Mouse (Mus musculus) liver (tissue): Measurements from ENCODE around the gene Tmem86b.

Experiments used
- DNase-seq: peaks from one replicate; pipeline ENCODE4 v3.0.0-alpha.2; 2020; ENCODE audit warnings: mixed read lengths

Tmem86b gene

DNA sequence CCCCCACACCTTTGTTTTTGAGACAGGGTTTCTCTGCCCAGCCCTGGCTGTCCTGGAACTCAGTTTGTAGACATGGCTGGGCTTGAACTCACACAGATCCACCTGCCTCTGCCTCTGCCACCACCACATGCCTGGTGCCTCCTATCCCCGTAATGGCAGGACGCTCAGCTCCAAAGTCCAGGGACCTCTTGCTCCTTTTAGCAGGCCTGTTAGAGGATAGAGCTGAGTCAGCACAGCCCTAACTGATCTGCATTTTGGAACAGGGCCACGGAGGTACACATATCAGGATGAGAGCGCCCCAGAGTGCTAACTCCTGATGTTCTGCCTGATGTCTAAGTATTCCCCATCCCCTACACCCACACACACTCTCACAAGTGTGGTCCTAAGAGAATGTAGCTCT lies at the start of gene Tmem86b:
Gene Tmem86b (minus strand): TSS at position 392 of the 400 bp plus-strand sequence.
- DNase-seq = peak; percentile 76

DNA sequence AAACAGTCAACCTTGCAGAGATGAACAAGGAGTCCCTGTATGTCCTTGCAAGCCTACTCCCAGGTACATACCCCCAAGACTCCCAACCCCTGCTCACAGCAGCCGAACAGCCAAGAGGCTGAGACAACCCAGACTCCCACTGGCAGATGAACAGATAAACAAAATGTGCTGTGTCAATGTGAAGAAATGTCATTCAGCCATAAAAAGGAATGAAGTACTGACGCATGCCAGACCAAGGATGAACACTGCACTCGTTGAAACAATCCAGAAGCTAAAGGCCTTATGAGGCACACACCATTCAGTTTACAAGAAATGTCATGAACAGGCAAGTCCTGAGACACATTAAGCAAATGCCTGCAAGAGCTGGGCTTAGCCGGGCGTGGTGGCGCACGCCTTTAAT lies 44.0 kb upstream of the Tmem86b start:
- DNase-seq = no peak

DNA sequence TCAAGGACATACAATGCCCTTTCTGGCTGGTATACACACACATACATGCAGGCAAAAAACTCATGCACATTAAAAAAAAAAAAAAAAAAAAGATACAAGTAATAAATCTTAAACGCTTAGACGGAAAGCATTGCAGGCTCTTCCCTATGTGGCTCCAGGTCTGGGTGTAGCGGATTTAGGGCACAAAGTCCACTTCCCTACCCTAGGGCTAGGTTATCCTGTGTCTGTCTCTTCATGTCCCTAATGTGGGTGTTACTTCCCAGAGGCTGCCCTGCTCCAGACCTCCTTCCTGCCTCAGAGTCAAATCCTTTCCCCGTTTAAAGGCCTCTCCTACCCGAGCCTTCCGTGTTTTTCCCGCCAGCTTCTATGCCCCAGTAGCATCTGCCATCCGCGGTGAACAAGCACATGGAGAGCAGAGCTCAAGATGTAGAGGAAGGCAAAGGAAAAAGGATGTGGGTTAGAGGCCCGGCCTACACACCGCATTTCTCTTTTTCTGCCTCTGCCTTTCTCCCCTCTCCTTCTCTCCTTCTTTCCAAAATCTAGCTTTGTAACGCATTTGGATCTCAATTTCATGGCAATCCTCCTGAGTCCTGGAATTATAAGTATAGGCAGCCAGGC lies 43.0 kb upstream of the Tmem86b start:
- no peak for DNase-seq

DNA sequence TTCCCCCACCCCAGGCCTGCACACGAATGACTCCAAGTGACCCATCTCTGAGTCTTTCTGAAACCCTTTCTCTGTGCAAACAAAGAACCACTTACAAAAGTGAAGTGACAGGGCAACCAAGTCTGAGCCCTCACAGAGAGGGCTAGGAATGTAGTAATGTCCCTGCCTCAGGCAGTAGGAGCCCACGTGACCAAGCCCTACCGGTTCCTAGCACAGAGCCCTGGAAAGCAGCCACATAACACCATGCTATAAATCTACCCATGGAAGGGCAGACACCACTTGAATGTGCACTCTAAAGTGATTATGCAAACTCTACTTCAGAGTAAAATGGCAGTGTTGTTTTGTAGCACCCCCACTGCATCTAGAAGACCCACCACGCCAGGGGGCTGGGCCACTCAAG lies 40.7 kb upstream of the Tmem86b start:
- no peak for DNase-seq

DNA sequence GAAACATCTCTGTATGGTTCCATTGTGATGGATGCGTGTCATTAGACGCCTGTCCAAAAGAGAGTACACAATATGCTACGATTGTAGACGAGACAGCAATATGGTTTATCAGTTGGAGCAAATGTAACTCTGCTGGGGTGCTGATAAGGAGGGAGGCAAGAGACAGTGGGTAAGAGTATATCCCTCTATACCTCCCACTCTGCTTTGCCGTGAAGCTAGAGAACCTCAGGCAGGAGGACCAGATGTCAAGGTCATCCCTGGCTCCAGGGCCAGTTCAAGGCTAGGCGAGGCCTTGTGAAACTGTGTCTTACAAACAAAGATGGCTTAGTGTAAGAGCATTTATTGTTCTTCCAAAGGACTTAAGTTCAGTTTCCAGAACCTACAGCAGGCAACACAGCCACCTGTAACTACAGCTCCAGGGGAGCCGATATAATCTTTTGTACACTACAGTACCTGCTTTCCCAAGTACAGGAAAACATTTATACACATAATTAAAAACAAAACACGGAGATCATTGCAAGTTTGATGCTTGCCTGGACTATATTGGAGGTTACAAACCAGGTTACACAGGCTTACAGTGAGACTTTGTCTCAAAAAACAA lies 39.5 kb upstream of the Tmem86b start:
- peak; percentile 67 for DNase-seq

DNA sequence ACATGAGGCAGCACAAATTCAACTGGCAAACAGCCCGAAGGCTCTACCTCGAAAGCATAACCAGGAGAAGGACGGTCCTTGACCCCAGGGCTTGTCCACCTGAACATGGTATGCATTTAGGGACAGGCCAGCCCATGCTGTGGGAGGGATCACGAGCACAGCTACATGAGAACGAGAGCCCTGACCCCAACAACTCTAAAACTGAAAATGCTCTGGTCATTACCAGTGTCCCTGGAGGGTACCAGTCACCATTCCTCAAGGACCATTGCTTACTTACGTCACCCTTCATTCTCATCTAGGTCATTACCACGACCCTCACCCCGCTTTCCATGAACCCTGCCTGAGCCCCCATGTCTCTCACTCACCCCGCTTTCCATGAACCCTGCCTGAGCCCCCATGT lies 37.9 kb upstream of the Tmem86b start:
- DNase-seq = no peak

DNA sequence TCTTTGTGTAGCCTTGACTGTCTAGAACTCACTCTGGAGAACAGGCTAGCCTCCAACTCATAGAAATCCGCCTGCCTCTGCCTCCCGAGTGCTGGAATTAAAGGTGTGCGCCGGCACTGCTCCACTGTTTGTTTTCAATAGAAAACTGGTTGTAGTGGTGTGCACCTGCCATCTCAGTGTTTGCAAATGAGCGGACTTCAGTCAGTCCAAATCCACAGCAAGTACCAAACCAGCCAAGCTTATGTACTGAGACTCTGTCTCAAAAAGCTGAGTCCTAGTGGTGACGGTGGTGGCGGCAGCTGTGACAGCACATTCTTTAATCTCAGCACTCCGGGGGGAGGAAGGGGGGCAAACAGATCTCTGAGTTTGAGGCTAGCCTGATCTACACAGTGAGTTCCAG lies 37.3 kb upstream of the Tmem86b start:
- no peak for DNase-seq

DNA sequence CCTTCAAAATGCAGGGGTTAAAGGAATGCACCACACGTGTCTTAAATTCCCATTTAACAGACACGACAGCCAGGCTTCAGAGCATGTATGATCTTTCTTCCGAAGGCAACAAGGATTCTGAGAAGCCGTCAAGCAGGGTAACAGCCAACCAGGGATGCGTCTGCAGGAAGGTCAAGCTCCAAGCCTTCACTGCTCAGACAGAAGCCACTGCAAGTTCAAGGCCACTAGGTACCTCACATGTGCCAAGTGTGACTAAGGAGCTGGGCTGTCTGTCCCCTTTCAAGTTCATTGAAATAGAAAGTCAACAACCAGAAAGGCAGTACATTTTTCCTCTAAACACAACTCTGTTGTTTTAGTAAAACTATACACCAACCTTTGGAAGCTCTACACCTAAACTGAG lies 35.6 kb upstream of the Tmem86b start:
- no peak for DNase-seq

DNA sequence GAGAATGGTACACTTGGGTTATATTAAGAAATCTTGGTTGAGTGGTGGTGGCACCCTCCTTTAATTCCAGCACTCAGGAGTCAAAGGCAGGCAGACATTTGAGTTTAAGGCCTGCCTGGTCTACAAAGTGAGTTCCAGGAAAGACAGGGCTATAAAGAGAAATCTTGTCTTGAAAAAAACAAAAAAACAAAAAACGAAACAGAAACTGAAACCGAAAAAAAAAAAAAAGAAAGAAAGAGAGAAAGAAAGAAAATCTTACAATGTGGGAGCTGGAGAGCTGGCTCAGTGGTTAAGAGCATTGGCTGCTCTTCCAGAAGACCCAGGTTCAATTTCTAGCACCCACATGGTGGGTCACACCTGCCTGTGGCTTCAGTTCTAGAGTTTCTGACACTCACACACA lies 32.5 kb upstream of the Tmem86b start:
- no peak for DNase-seq

DNA sequence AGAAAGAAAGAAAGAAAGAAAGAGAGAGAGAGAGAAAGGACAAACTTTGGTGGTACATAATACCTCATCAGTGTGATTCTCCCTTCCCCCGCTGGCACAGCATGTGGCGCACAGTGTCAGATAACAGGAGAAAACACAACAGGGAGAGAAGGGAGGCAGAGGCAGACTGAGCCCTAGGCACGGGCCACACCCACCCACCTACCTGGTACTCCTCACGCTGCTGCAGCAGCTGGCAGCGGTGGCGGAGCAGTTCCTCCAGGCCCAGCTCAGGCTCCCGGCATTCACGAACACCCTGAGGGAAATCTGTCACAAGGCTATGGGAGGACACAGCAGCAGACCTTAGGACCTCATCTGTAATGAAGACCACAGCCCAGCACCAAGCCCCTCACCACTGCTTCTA lies 32.0 kb upstream of the Tmem86b start:
- DNase-seq = no peak

DNA sequence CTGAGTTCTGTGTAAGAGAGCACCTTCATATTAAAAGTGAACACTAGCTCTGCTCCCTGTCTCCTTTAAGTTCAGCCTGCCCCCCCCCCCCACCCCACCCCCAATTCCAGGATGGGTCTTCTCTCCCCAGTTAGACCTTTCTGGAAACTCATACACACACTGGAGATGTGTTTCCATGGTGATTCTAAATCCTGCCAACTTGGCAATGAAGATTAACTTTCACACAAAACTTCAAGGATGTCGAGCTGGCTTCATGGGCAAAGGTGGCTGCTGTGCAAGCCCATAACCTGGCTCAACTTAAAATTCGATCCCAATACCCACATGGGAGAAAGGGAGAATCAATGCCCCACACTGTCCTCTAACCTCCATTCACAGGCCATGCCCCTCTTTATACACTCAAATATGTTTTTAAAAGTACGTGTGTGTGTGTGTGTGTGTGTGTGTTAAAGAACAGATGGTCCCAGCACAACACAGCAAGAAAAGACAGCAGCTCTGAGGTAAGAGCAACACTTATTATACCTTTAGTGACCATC lies 28.8 kb upstream of the Tmem86b start:
- no peak for DNase-seq

DNA sequence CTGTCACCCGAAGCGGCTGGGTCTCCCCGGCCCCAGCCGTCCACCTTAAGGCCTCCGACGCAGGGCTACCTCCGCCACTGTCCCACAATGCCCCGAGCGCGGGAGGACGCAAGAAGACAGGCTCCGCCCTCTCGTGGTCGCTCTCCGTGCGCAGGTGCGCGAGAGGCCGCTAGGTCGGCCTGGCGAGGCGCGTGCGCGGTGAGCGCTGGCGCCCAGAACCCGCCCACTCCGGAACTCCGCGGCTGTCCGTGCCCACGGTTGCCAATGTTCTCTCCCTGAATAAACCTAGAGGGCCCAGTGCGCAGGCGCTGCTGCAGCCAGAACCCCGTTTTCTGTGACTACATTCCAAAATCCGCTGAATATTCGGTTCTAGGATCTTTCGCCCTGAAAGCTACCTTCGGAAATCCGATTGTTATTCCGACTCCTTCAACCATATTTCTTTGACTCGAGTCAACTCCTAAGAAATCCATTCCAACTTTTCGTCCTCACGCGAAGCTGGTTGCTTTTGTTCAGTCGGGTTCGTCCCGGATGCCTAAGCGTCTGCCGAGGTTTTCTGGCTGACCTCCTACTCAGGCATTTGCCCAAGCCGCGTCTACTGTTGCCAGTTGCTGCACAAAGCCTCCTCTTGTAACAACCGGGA lies 27.8 kb upstream of the Tmem86b start, which contains the start of gene Ppp6r1:
Gene Ppp6r1 (minus strand): TSS at position 108 of the 640 bp plus-strand sequence.
- peak; percentile 98 for DNase-seq

DNA sequence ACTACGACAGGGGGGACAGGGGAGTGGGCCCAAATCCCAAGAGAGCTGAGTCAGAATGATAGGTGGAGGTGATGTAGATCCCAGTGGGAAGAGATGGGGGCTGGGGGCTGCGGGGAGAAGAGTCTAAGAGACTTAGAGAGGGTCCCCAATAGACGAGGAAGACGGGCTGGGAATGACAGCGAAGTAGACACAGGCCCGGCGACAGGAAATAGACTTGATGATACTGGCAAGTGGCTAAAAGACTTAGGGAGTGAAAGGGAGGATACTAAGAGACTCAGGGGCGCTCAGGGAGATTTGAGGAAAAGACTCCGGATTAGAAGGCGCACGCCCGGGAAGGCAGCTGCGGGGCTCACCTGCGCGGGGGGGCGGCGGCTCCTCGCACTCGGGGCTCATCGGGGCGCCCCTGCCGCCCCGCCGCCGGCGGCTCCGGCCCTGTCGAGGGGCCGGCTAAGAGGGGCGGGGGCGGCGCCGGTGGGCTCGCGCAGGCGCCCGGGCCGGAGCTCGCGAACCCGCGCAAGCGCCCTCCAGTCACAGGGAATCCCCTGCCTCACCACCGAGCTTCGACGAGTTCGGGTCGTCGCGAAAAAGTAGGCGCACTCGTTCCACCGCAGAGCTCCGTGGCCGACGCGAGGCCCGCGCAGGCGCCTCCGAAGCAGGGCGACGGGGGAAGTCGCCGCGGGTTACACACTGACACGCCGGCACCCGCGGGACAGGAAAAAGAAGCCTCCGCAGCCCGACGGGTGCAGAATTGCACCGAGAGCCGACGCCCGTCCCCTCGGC lies 27.1 kb upstream of the Tmem86b start:
- peak; percentile 56 for DNase-seq

DNA sequence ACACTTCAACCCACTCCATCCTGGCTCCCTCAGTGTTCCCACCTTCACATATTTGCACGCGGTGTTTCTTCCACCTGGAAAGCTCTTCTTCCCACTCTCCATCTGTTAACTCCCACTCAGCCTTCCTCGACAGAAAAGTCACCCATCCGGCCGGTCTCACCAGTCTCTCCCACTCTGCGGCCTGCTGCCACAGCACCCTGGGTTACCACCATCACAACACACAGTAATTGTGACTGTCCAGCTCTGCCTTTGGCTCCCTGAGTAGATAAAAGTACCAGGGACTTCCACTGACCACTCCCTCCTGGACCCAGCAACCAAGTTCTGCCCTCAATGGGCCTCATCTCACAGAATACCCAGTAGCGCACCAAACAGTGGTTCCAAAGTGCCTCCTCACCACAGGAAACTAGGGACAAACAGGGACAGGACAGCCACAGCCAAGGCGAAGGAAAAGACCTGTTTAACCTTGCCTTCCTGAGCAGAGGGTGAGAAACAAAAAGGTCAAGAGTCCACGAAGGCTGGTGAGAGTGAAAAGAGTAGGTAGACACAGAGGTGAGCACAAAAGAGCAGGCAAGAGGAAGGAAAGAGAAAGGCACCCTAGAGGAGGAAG lies 26.4 kb upstream of the Tmem86b start:
- DNase-seq = no peak

DNA sequence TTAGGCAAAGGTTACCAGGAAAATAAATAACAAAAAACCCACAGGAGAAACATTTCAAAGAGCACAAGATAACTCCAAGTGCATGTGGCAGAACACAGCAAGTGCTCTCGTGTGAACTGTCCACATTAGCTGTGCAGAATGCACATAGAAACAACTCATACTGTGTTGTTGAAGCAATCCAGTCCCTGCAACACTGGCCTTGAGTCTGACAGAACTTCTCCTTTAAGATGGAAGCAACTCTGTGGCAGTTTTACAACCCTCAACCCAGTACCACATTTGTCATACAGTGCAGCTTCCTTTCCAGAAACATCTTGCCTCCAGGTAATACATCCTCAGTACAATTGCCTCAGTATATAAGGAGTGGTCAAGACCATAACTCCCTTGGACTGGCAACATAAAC lies 25.6 kb upstream of the Tmem86b start:
- DNase-seq = no peak

DNA sequence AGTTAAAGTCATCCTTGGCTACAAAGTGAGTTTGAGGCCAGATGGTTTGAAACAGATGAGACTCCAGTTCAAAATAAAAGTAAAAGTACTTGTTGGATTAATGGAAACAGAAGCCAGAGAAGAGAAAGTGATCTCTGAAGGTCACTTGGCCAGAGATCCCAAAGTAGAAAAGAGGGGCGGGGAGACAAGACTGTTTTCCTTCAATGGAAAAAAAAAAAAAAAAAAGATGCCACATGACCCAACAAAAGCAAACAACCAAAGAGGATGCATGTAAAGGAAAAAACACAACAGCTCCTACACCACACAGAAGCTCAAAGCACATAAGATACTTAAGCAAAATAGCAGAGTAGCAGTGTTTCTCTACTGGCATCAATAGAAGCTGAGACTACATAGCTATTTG lies 24.7 kb upstream of the Tmem86b start:
- DNase-seq = no peak

DNA sequence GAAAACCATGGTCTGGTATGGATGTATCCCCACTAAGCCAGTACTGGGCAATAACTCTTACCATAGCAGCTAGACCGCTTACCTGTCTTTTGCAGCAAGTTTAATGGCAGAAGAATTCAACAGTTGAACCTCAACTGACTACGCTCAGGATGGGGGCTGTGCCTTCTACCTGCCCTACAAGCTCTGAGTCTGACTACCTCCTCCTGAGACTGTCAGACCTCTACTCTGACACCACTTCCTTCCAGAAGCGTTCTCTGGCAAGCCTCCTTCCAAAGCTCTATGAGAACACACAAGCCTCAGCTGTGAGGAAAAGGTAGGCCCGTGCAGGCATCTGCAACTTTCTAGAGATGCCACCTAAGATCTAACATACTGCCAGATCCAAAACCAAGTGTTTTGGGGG lies 24.2 kb upstream of the Tmem86b start:
- DNase-seq = no peak

DNA sequence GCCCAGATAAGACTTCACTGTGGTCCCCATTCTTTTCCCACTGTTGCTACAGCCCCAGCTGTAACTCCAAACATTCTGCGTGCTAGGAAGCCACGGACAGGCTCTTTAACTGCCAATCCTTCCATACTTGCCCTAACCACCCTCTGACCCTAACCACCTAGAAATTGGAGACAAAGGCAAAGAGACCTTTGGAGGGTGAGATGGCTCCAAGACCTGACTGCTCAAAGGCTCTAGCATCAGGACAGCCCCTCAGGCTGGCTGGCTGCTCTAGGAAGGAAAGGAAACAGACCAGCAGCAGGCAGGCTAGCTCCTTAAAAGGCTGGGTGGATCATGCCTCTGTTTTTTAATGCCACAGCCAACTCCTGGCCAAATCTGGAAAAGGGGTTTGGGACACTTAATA lies 23.0 kb upstream of the Tmem86b start:
- DNase-seq = no peak

DNA sequence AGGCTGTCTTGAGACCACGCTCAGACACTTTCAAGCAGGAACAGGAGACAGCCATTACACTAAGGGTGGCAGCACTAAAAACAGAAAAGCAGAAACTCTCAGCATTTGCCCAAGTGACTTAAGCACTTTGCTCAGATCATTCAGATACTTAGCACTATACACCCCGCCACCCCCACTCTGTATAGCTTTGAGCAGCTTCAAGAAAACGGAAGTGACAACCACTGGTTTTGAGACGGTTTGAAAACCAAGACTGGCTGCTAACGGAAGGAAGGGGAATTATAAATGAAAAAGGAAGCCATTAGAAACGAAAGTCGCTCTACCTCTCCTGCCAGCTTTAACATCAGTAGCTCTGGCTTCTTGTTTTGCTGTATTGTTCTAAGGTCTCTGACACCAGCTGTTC lies 22.6 kb upstream of the Tmem86b start:
- DNase-seq = no peak

DNA sequence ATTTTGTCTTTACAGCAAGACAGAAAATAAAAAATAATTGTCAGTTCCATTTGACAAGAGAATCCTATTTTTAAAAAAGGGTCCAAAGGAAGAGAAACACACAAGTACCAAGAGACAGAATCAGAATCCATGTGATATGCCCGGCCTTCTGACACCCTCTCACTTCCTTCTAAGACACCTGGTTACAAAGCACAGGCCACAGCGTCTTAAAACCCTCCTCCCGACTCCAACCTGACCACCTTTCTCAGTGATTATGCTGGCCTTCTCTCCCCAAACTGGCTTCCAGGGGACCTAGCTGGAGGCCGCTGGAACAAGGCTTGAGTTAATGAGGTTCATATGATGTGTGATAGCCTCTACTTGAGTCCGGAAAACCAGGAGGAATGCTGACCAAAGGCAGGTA lies 22.1 kb upstream of the Tmem86b start:
- DNase-seq = no peak

DNA sequence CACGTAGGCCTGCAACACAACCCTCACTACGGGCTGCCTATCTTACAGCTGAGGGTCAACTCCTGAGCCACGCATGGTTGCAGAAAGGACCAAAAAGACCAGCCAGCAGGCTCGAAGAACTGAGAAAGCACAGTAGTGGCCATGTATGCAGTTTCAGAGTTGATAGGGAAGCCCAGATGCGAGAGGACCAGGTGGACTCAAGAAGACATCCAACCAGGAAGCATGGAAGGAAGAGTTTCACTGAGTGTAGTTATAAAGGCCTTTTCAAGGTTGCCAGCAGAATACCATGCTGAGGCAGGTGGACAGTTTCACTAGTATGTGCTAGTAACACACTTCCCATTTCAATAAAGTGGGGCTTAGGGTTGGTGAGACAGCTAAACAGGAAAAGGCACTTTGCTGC lies 21.5 kb upstream of the Tmem86b start:
- no peak for DNase-seq

DNA sequence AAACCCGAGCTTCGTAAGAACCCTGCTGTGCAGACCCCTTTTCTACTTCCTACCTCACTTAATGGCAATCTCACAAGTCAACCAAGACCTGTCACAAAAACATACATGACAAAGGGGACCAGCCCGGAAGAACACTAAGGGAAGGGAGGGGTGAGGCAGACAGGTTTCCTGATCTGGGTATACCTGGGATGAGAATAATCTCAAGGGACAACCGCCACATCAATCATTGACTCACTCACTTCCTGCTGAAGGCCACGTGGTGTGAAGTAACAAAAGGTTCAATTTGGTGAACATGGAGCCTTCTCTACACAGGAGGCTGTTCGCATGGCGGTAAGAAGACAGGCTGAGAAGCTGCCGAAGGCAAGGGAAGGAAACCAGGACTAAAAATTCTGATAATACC lies 20.4 kb upstream of the Tmem86b start:
- DNase-seq = no peak

DNA sequence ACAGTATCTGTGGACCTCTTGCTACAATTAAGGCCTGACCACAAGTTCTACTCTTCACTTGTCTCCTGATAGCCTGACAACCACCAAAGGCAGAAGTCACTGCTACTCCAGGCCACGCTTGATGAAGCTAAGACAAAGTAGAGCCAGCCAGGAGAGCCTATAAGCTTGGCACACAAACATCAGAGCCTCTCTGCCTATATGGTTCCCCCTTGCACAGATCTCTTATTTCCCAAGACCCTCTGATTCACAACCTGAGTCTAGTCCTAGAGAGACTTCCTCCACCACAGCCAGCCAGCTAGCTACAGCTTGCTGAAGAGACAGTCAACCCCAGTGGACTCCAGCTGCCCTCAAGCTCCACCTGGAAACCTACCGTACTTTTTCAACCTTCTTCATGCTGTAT lies 16.8 kb upstream of the Tmem86b start:
- DNase-seq = no peak
